Mouse (Mus musculus) kidney, embryonic 16.5 days (tissue): Measurements from ENCODE around the gene Prss36. TPM values are rescaled to one million over a fixed set of nuclear protein-coding genes. Genes with fewer than 3 reads are reported as not detected.
"Not testable (repeated sequence)": the region's sequence is repeated elsewhere in the genome, so short reads cannot be mapped to it uniquely, and the experiment has no call there.

Experiments used
- ATAC-seq: fragments of 200-750 bp; cut with Nextera tagmentation; 2 replicates; pipeline ENCODE4 v1.8.0; 2017; ENCODE audit warnings: moderate TSS enrichment; ENCODE audit not compliant: low FRiP score, low TSS enrichment
- H3K27ac ChIP-seq: fragments of 300-500 bp; sonication (generic); 2 replicates; pipeline ENCODE4 v1.5.1; 2014; ENCODE audit warnings: low read length
- H3K27me3 ChIP-seq: fragments of 300-500 bp; sonication (generic); 2 replicates; pipeline ENCODE4 v1.6.1; 2014; ENCODE audit warnings: low read length, control low read depth, mixed read lengths; ENCODE audit not compliant: insufficient read depth
- H3K36me3 ChIP-seq: fragments of 300-500 bp; sonication (generic); 2 replicates; pipeline ENCODE4 v1.6.1; 2014; ENCODE audit warnings: low read length, control low read depth, mixed read lengths; ENCODE audit not compliant: insufficient read depth
- H3K4me1 ChIP-seq: fragments of 300-500 bp; sonication (generic); 2 replicates; pipeline ENCODE4 v1.6.1; 2014; ENCODE audit warnings: low read length, control low read depth, mixed read lengths; ENCODE audit not compliant: insufficient read depth
- H3K4me2 ChIP-seq: fragments of 300-500 bp; sonication (generic); replicated peaks from 2 replicates; pipeline ENCODE4 v1.6.1; 2014; ENCODE audit warnings: low read depth, low read length
- H3K4me3 ChIP-seq: fragments of 300-500 bp; sonication (generic); 2 replicates; pipeline ENCODE4 v1.5.1; 2014; ENCODE audit warnings: mild to moderate bottlenecking, low read length
- H3K9ac ChIP-seq: fragments of 300-500 bp; sonication (generic); replicated peaks from 2 replicates; pipeline ENCODE4 v1.6.1; 2014; ENCODE audit warnings: low read length
- H3K9me3 ChIP-seq: fragments of 300-500 bp; sonication (generic); 2 replicates; pipeline ENCODE4 v1.6.1; 2016; ENCODE audit warnings: low read length, control low read depth
- WGBS: fragments of 180-500 bp; shearing (Covaris S2); extraction: QIAGEN DNeasy Blood & Tissue Kit; methylation state at CpG from one replicate; pipeline ENCODE4 v1.1.7; 2014; 5-methylcytosine and 5-hydroxymethylcytosine counted together
- polyA plus RNA-seq: library from polyadenylated mRNA; unstranded; fragments of >200 nt; fragmentation: Nextera tagmentation; extraction: Ambion mirVana; gene quantifications from 2 replicates; pipeline ENCODE4 v1.2.1, GENCODE M21; 2015

The Prss36 gene
- polyA plus RNA-seq, 1 experiment from 2014 or later, result 15.2 TPM

GRCm38 (mm10) chr7:127967922-127968828 lies 21.6 kb upstream of the Prss36 start:
- H3K36me3 ChIP-seq, result peaks cover 33% of the 10 kb centered on the region
- H3K9me3 ChIP-seq, result no peaks in the 10 kb centered on the region
- peak overlapping the region; percentile 99 for H3K4me3 ChIP-seq
- peak overlapping the region; percentile 100 for H3K9ac ChIP-seq
- H3K4me2 ChIP-seq, result peak overlapping the region; percentile 56
- peaks cover 24% of the 10 kb centered on the region for H3K4me1 ChIP-seq
- peak overlapping the region; percentile 98 for H3K27ac ChIP-seq
- H3K27me3 ChIP-seq, result no peaks in the 10 kb centered on the region
- under 1% methylated on average over 40 of the region's 42 CpGs for WGBS
- ATAC-seq, result peak; percentile 64

DNA sequence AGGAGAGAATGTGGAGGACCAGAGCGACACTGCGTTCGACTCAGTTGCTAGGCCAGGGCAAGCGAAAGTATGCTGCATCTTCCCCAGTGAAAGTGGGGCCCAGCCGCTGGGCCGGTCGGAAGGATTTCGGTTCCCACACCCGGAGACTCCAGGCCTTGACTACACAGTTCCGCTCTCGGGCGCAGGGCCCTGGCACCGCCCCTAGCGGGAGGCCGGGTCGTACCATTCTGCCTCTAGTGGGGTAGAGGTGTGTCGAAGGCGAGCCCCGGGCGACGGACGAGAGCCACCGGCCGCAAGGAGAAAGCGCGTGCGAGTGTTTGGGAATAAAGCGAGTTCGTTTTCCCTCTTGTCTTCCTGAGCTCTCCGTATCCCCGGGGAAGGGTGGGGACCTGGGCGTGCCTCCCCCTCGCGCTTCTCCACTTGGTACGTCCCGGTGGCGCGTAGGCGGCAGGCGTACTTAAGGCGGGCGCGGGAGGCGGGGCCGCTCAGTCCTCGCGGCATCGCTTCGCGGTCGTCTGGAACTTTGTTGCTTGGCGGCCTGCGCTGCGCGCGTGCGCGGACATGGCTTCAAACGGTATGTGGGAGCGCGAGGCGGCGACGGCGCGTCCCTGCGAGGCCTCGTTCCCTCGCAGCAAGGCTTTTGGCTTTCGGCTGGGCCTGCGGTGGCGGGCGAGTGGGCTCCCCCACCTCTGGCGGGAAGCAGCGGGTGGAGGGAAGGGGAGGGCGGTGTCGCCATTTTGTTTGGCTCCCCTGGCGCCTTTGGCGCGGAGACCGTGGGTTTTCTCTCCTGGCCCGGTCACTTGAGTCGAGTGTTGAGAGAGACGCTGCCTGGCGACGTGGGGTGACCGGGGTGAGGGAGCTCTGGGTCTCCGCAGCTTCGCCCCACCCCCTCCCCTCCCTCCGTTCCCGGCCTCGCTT lies 20.7 kb upstream of the Prss36 start, which contains the start of gene Fus:
Gene Fus, plus strand, starts transcription at position 454 of the 918 bp plus-strand sequence.
- Histone ChIP-seq H3K27me3 (no peaks in the 10 kb centered on the region), H3K4me1 (peaks cover 24% of the 10 kb centered on the region), H3K27ac (peak within 1 kb of the TSS; percentile 98), H3K9ac (peak within 1 kb of the TSS; percentile 100), H3K9me3 (no peaks in the 10 kb centered on the region), H3K4me3 (peak within 1 kb of the TSS; percentile 99), H3K4me2 (peak within 1 kb of the TSS; percentile 62), H3K36me3 (peaks cover 25% of the 10 kb centered on the region)
- ATAC-seq, result peak; percentile 96
- under 1% methylated on average over 91 of the region's 92 CpGs for WGBS

DNA sequence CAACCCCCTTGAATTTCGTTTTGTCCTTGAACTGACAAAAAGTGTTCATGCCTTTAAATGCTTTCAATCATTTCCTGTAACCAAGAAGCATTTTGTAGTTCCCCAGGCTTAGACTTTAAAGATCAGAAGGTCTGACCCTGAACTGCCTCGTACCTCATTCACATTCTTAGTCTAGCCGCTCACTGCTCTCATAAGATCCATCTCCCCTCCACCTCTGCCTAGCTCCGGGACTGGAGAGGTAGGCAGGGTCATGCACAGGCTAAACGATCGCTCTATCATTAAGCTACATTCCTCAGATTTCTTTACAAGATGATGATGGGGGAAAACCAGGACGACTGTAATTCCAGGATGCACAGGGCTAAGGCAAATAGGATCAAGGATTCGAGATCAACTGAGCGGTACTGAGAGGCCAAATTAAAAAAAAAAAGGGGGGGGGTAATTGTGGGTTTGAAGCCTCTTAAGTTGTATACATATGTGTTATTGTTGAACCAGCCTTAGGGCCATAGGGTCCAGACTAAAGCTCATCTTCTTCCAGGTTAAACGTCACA lies 19.9 kb upstream of the Prss36 start:
- Histone ChIP-seq H3K4me3 (peak overlapping the region; percentile 99), H3K4me1 (peaks cover 24% of the 10 kb centered on the region), H3K4me2 (peak overlapping the region; percentile 62), H3K9me3 (no peaks in the 10 kb centered on the region), H3K36me3 (peaks cover 16% of the 10 kb centered on the region), H3K27me3 (no peaks in the 10 kb centered on the region), H3K27ac (peak overlapping the region; percentile 98), H3K9ac (peak overlapping the region; percentile 100)
- 4% methylated on average over 10 of the region's 10 CpGs for WGBS
- ATAC-seq, result no peak; the same call in 1 of the 2 replicates

DNA sequence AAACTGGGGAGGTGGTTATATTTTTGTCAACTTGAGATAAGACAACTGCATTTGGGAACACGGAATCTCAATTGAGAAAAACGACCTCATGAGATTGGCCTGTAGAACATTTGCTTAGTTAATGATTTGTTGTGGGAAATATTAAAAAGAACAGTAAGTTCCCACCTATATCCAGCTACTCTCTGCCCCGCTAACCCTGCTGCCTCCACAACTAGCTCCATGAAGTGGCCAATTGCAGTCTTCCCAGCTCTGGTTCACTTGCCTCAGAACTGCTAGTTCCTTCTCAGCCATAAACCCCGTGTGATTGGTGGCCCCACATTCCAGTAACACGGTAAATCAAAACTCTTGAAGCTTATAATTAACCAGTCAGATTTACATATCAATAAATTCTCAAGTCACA lies 12.8 kb upstream of the Prss36 start:
- Histone ChIP-seq H3K9ac (no peak overlapping the region), H3K4me2 (no peak overlapping the region), H3K36me3 (no peaks in the 10 kb centered on the region), H3K9me3 (no peaks in the 10 kb centered on the region), H3K27ac (no peak overlapping the region), H3K4me1 (no peaks in the 10 kb centered on the region), H3K4me3 (no peak overlapping the region), H3K27me3 (no peaks in the 10 kb centered on the region)
- 48% methylated on average over 5 of the region's 5 CpGs for WGBS
- ATAC-seq, result no peak

GRCm38 (mm10) chr7:127952864-127953581 lies 6.5 kb upstream of the Prss36 start:
- H3K36me3 ChIP-seq, result no peaks in the 10 kb centered on the region
- H3K4me2 ChIP-seq, result no peak overlapping the region
- no peaks in the 10 kb centered on the region for H3K9me3 ChIP-seq
- no peak overlapping the region for H3K9ac ChIP-seq
- WGBS, result 46% methylated on average over 13 of the region's 13 CpGs
- H3K27me3 ChIP-seq, result no peaks in the 10 kb centered on the region
- H3K27ac ChIP-seq, result no peak overlapping the region
- no peaks in the 10 kb centered on the region for H3K4me1 ChIP-seq
- no peak for ATAC-seq
- H3K4me3 ChIP-seq, result no peak overlapping the region

DNA sequence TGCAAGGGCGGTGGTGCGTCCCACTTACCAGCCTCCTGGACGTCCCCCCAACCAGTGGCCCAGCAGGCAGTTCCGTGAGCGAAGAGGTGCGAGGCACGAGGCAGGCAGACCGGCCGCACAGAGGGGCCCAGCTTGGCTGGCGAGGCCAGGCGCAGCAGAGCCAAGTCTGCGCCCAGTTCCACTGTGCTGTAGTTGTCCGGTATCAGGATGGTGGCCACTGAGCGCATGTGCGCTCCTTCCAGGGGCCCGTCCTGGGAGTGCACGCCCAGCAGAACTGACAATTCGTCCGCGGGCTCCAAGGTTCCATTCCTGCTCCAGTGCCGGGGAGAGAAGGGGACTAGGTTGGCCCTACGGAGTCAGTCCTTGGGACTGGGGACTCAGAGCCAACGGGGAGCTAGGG lies 1.9 kb downstream of the Prss36 start:
- H3K27me3 ChIP-seq, result peaks cover 27% of the 10 kb centered on the region
- peak overlapping the region; percentile 47; the same call in 1 of the 2 replicates for H3K9ac ChIP-seq
- H3K4me1 ChIP-seq, result 0 out of 2 replicates have a peak, but pooled peaks cover 4% of the 10 kb centered on the region
- no peak overlapping the region for H3K27ac ChIP-seq
- no peaks in the 10 kb centered on the region for H3K36me3 ChIP-seq
- H3K9me3 ChIP-seq, result no peaks in the 10 kb centered on the region
- no peak for ATAC-seq
- H3K4me3 ChIP-seq, result peak overlapping the region; percentile 16; the same call in 1 of the 2 replicates
- WGBS, result 9% methylated on average over 23 of the region's 23 CpGs
- H3K4me2 ChIP-seq, result peak overlapping the region; percentile 11

GRCm38 (mm10) chr7:127942097-127942496 lies 4.4 kb downstream of the Prss36 start:
- H3K36me3 ChIP-seq, H3K9ac ChIP-seq, H3K4me3 ChIP-seq, ATAC-seq, H3K9me3 ChIP-seq, H3K4me1 ChIP-seq, H3K4me2 ChIP-seq, H3K27ac ChIP-seq: not testable (repeated sequence)
- 59% methylated on average over 2 of the region's 2 CpGs for WGBS
- H3K27me3 ChIP-seq, result peaks cover 27% of the 10 kb centered on the region

GRCm38 (mm10) chr7:127936216-127936884 lies 10.2 kb downstream of the Prss36 start:
- WGBS, result 53% methylated on average over 18 of the region's 18 CpGs
- Histone ChIP-seq H3K4me2 (peak overlapping the region; percentile 98), H3K4me3 (peak overlapping the region; percentile 71), H3K4me1 (peaks cover 39% of the 10 kb centered on the region), H3K27me3 (no peaks in the 10 kb centered on the region), H3K27ac (no peak overlapping the region), H3K9ac (peak overlapping the region; percentile 88), H3K9me3 (no peaks in the 10 kb centered on the region), H3K36me3 (no peaks in the 10 kb centered on the region)
- no peak for ATAC-seq
